Mouse (Mus musculus) megakaryocyte, adult 5-6 weeks (primary cell): ENCODE results near the gene Rnf216. TPM values are rescaled to one million over a fixed set of nuclear protein-coding genes. Genes with fewer than 3 reads are reported as not detected.

ENCODE experiments used
- ATAC-seq: 2 replicates; pipeline ENCODE4 v1.8.0; 2016; ENCODE audit warnings: mild to moderate bottlenecking, inconsistent platforms; ENCODE audit not compliant: poor library complexity, severe bottlenecking
- total RNA-seq, 2 experiments: library from RNA; stranded (forward) in 1 of 2; stranded (reverse) in 1 of 2; fragments of 153-499, 151-499 nt in 1 of 2; fragments of 221-1000, 200-1000 nt in 1 of 2; gene quantifications; 2 replicates each; pipeline versions ENCODE4 v1.2.3 to v1.2.4; 2015 to 2017

Rnf216 gene
- total RNA-seq, 2 experiments from 2014 or later = 38.1 to 44.1 TPM

- no peak for ATAC-seq
These were observed 88.9 kb downstream of the Rnf216 start for GRCm38 (mm10) chr5:143023887-143024286.

GRCm38 (mm10) chr5:143022956-143023355, 89.8 kb downstream of the Rnf216 start:
- no peak for ATAC-seq

GRCm38 (mm10) chr5:143017401-143017800, 95.4 kb downstream of the Rnf216 start:
- no peak for ATAC-seq

GRCm38 (mm10) chr5:143009383-143009782, 103.4 kb downstream of the Rnf216 start:
- no peak for ATAC-seq

GRCm38 (mm10) chr5:143000654-143001500, 111.9 kb downstream of the Rnf216 start:
- no peak for ATAC-seq

GRCm38 (mm10) chr5:143000091-143000490, 112.7 kb downstream of the Rnf216 start:
- ATAC-seq = no peak

- ATAC-seq = no peak
These were observed 114.6 kb downstream of the Rnf216 start for GRCm38 (mm10) chr5:142998171-142998570.

- peak; percentile 77 for ATAC-seq
These were observed 115.3 kb downstream of the Rnf216 start for GRCm38 (mm10) chr5:142997526-142997925.

GRCm38 (mm10) chr5:142994746-142995145, 118.0 kb downstream of the Rnf216 start:
- no peak for ATAC-seq

GRCm38 (mm10) chr5:142989167-142989566, 123.6 kb downstream of the Rnf216 start:
- ATAC-seq = no peak

- ATAC-seq = no peak
These were observed 124.3 kb downstream of the Rnf216 start for GRCm38 (mm10) chr5:142988520-142988919.

- no peak for ATAC-seq
These were observed 128.5 kb downstream of the Rnf216 start for GRCm38 (mm10) chr5:142984271-142984670.

- ATAC-seq = no peak
These were observed 129.6 kb downstream of the Rnf216 start for GRCm38 (mm10) chr5:142983174-142983573.

GRCm38 (mm10) chr5:142982046-142982801, 130.6 kb downstream of the Rnf216 start:
- ATAC-seq = no peak

GRCm38 (mm10) chr5:142976516-142976915, 136.3 kb downstream of the Rnf216 start:
- ATAC-seq = no peak

- ATAC-seq = no peak
These were observed 138.1 kb downstream of the Rnf216 start for GRCm38 (mm10) chr5:142974598-142975121.

- no peak for ATAC-seq
These were observed 138.8 kb downstream of the Rnf216 start for GRCm38 (mm10) chr5:142973971-142974370.

- ATAC-seq = no peak
These were observed 144.4 kb downstream of the Rnf216 start for GRCm38 (mm10) chr5:142968411-142968810.

- ATAC-seq = no peak
These were observed 148.1 kb downstream of the Rnf216 start for GRCm38 (mm10) chr5:142964650-142965049.

GRCm38 (mm10) chr5:142963705-142964494, 148.9 kb downstream of the Rnf216 start:
- no peak for ATAC-seq
